Mouse (Mus musculus): ENCODE data around the gene Notch2. TPM values are rescaled to one million over a fixed set of nuclear protein-coding genes. Genes with fewer than 3 reads are reported as not detected.
A peak's percentile ranks its signal among the peaks of the same experiment; 100 is the strongest.

Notch2 gene
- polyA plus RNA-seq, 1 experiment from 2014 or later, result 20.8 TPM

DNA sequence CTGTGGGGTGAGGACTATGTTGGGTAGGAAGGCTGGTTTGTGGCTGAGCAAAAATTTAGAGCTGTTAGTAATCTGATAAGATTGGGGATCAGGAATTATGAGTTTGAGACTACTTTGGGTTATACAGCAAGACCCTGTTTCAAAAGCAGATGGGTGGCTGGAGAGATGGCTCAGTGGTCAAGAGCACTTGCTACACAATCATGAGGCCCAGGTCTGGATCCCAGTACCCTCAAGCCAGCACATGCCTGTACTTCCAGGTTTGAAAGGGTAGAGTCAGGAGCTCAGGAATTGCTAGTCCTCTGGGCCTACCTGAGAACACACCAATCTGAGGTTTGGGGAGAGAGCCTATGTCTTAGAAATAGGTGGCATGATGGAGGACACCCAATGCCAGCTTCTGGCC, 140.1 kb downstream of the Notch2 start:
- no peak for DNase-seq (ENCODE audit: low spot score)
- Histone ChIP-seq H3K4me3 (ENCODE audit: low read depth, low read length) (no peak overlapping the region), H3K4me1 (replicated peaks; ENCODE audit: control insufficient read depth, insufficient read depth, low read length) (no peaks in the 10 kb centered on the region), H3K9ac (ENCODE audit: low read depth, low read length) (no peak overlapping the region), H3K27ac (ENCODE audit: low read depth, low read length) (no peak overlapping the region), H3K36me3 (ENCODE audit: control insufficient read depth, insufficient read depth, low read length) (no peaks in the 10 kb centered on the region), H3K9me3 (ENCODE audit: control insufficient read depth, low read length) (no peaks in the 10 kb centered on the region), H3K4me2 (replicated peaks; ENCODE audit: low read depth, low read length) (no peak overlapping the region), H3K27me3 (ENCODE audit: control insufficient read depth, insufficient read depth, low read length) (no peaks in the 10 kb centered on the region)
- no peak for ATAC-seq (ENCODE audit: low FRiP score)

- Histone ChIP-seq H3K4me3 (ENCODE audit: low read depth, low read length) (no peak overlapping the region), H3K9me3 (ENCODE audit: control insufficient read depth, low read length) (no peaks in the 10 kb centered on the region), H3K36me3 (ENCODE audit: control insufficient read depth, insufficient read depth, low read length) (no peaks in the 10 kb centered on the region), H3K27ac (ENCODE audit: low read depth, low read length) (no peak overlapping the region), H3K9ac (ENCODE audit: low read depth, low read length) (no peak overlapping the region), H3K4me1 (replicated peaks; ENCODE audit: control insufficient read depth, insufficient read depth, low read length) (no peaks in the 10 kb centered on the region), H3K27me3 (ENCODE audit: control insufficient read depth, insufficient read depth, low read length) (no peaks in the 10 kb centered on the region), H3K4me2 (replicated peaks; ENCODE audit: low read depth, low read length) (no peak overlapping the region)
- ATAC-seq (ENCODE audit: low FRiP score), result no peak
- DNase-seq (ENCODE audit: low spot score), result no peak
- WGBS, result 41% methylated on average over 4 of the region's 4 CpGs
These were observed 142.8 kb downstream of the Notch2 start for GRCm38 (mm10) chr3:98156158-98156557.

- Histone ChIP-seq H3K9ac (ENCODE audit: low read depth, low read length) (no peak overlapping the region), H3K27ac (ENCODE audit: low read depth, low read length) (no peak overlapping the region), H3K36me3 (ENCODE audit: control insufficient read depth, insufficient read depth, low read length) (no peaks in the 10 kb centered on the region), H3K9me3 (ENCODE audit: control insufficient read depth, low read length) (no peaks in the 10 kb centered on the region), H3K4me2 (replicated peaks; ENCODE audit: low read depth, low read length) (no peak overlapping the region), H3K27me3 (ENCODE audit: control insufficient read depth, insufficient read depth, low read length) (no peaks in the 10 kb centered on the region), H3K4me3 (ENCODE audit: low read depth, low read length) (no peak overlapping the region), H3K4me1 (replicated peaks; ENCODE audit: control insufficient read depth, insufficient read depth, low read length) (no peaks in the 10 kb centered on the region)
- 81% methylated on average over 2 of the region's 2 CpGs for WGBS
- DNase-seq (ENCODE audit: low spot score) (no peak), ATAC-seq (ENCODE audit: low FRiP score) (no peak)
These were observed 143.7 kb downstream of the Notch2 start for GRCm38 (mm10) chr3:98157073-98157472.

DNA sequence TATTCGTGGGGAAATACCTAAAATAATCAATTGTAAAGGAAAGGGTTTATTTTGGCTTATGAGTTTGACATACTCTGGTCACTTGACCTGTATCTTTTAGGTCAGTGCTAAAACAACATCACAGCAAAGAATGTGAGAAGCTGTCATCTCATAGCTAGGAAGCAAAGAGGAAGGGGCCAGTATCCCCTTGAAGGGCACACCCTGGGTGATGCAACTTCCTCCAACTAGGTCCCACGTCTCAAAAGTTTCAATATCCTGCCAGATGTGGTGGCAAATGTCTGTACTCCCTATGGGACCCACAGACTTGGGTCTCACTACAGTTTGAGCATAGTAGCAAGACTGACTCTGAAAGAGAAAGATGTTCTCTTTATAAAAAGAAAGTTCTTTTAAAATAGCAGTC, 144.3 kb downstream of the Notch2 start:
- ATAC-seq (ENCODE audit: low FRiP score) (no peak), DNase-seq (ENCODE audit: low spot score) (no peak)
- Histone ChIP-seq H3K9ac (ENCODE audit: low read depth, low read length) (no peak overlapping the region), H3K36me3 (ENCODE audit: control insufficient read depth, insufficient read depth, low read length) (no peaks in the 10 kb centered on the region), H3K4me1 (replicated peaks; ENCODE audit: control insufficient read depth, insufficient read depth, low read length) (no peaks in the 10 kb centered on the region), H3K9me3 (ENCODE audit: control insufficient read depth, low read length) (no peaks in the 10 kb centered on the region), H3K4me2 (replicated peaks; ENCODE audit: low read depth, low read length) (no peak overlapping the region), H3K4me3 (ENCODE audit: low read depth, low read length) (no peak overlapping the region), H3K27me3 (ENCODE audit: control insufficient read depth, insufficient read depth, low read length) (no peaks in the 10 kb centered on the region), H3K27ac (ENCODE audit: low read depth, low read length) (no peak overlapping the region)
- WGBS, result 68% methylated on average over 2 of the region's 2 CpGs

DNA sequence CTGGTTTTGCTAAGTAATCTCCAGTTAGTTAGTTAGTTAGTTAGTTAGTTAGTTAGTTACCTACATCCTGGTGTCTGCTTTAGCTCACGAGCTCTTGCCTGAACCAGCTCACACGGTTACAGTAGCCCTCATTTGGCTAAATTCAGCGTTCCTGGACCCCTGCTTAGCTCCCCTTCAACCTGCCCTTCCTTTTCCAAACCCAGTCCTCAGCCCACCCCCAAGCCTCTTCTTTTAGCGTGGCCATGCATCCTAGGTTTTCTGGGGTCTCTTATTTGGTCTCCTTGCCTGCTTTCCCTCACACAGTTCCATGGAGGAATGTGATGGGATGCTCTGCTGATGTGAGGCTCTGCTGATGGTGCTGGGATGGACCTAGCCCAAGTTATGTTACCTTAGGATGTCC, 145.3 kb downstream of the Notch2 start:
- Histone ChIP-seq H3K9ac (ENCODE audit: low read depth, low read length) (no peak overlapping the region), H3K27ac (ENCODE audit: low read depth, low read length) (no peak overlapping the region), H3K36me3 (ENCODE audit: control insufficient read depth, insufficient read depth, low read length) (no peaks in the 10 kb centered on the region), H3K9me3 (ENCODE audit: control insufficient read depth, low read length) (no peaks in the 10 kb centered on the region), H3K4me2 (replicated peaks; ENCODE audit: low read depth, low read length) (no peak overlapping the region), H3K4me1 (replicated peaks; ENCODE audit: control insufficient read depth, insufficient read depth, low read length) (no peaks in the 10 kb centered on the region), H3K27me3 (ENCODE audit: control insufficient read depth, insufficient read depth, low read length) (no peaks in the 10 kb centered on the region), H3K4me3 (ENCODE audit: low read depth, low read length) (no peak overlapping the region)
- DNase-seq (ENCODE audit: low spot score) (no peak), ATAC-seq (ENCODE audit: low FRiP score) (no peak)
- 75% methylated on average over 4 of the region's 4 CpGs for WGBS

DNA sequence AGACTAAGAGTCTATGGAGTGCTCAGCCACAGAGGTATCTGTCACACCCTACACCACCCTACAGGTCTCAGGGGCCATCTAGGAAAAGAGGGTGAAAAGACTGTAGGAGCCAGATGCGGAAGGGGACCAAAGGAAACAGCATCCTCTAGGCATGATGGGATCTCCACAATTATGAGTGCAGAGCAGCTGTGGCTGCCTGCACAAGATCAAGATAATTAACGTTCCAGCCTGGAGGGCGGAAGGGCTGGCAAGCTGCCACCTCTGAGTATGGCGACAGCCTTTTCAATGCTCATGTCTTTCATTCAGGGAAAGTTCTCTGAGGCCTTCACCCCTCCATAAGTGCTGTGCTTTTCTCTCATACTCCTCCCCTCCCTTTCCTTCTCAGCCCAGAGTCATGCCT, 146.0 kb downstream of the Notch2 start:
- no peaks in the 10 kb centered on the region for H3K4me1 ChIP-seq (replicated peaks; ENCODE audit: control insufficient read depth, insufficient read depth, low read length)
- H3K9me3 ChIP-seq (ENCODE audit: control insufficient read depth, low read length), result no peaks in the 10 kb centered on the region
- no peak overlapping the region for H3K9ac ChIP-seq (ENCODE audit: low read depth, low read length)
- DNase-seq (ENCODE audit: low spot score), result peak; percentile 18
- ATAC-seq (ENCODE audit: low FRiP score), result no peak
- no peak overlapping the region for H3K27ac ChIP-seq (ENCODE audit: low read depth, low read length)
- no peaks in the 10 kb centered on the region for H3K27me3 ChIP-seq (ENCODE audit: control insufficient read depth, insufficient read depth, low read length)
- no peak overlapping the region for H3K4me2 ChIP-seq (replicated peaks; ENCODE audit: low read depth, low read length)
- H3K4me3 ChIP-seq (ENCODE audit: low read depth, low read length), result no peak overlapping the region
- 64% methylated on average over 4 of the region's 4 CpGs for WGBS
- no peaks in the 10 kb centered on the region for H3K36me3 ChIP-seq (ENCODE audit: control insufficient read depth, insufficient read depth, low read length)

DNA sequence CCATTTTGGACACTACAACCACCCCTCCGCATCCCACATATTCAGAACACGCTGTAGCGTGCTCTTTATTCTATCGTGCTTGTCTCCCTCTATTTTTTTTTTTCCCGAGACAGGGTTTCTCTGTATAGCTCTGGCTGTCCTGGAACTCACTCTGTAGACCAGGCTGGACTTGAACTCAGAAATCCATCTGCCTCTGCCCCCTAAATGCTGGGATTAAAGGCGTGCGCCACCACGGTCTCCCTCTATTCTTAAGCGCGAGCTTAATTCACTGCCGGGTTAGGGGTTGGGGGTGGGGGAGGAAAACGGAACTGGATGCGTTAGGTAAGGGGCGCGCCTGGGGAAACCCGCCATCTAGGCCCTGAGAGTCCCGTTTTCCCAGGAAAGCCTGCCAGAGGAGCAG, 147.0 kb downstream of the Notch2 start, which contains the start of gene Adam30:
Gene Adam30, plus strand, starts transcription at position 301 of the 400 bp plus-strand sequence.
- DNase-seq (ENCODE audit: low spot score) (no peak), ATAC-seq (ENCODE audit: low FRiP score) (no peak)
- Histone ChIP-seq H3K9ac (ENCODE audit: low read depth, low read length) (no peak within 1 kb of the TSS), H3K9me3 (ENCODE audit: control insufficient read depth, low read length) (no peaks in the 10 kb centered on the region), H3K4me2 (replicated peaks; ENCODE audit: low read depth, low read length) (no peak within 1 kb of the TSS), H3K36me3 (ENCODE audit: control insufficient read depth, insufficient read depth, low read length) (no peaks in the 10 kb centered on the region), H3K4me3 (ENCODE audit: low read depth, low read length) (no peak within 1 kb of the TSS), H3K27me3 (ENCODE audit: control insufficient read depth, insufficient read depth, low read length) (no peaks in the 10 kb centered on the region), H3K27ac (ENCODE audit: low read depth, low read length) (no peak within 1 kb of the TSS), H3K4me1 (replicated peaks; ENCODE audit: control insufficient read depth, insufficient read depth, low read length) (no peaks in the 10 kb centered on the region)
- WGBS, result 85% methylated on average over 17 of the region's 17 CpGs

- ATAC-seq (ENCODE audit: low FRiP score) (no peak), DNase-seq (ENCODE audit: low spot score) (no peak)
- no peak overlapping the region for H3K9ac ChIP-seq (ENCODE audit: low read depth, low read length)
- no peaks in the 10 kb centered on the region for H3K4me1 ChIP-seq (replicated peaks; ENCODE audit: control insufficient read depth, insufficient read depth, low read length)
- H3K36me3 ChIP-seq (ENCODE audit: control insufficient read depth, insufficient read depth, low read length), result no peaks in the 10 kb centered on the region
- H3K4me2 ChIP-seq (replicated peaks; ENCODE audit: low read depth, low read length), result no peak overlapping the region
- 84% methylated on average over 4 of the region's 4 CpGs for WGBS
- no peak overlapping the region for H3K27ac ChIP-seq (ENCODE audit: low read depth, low read length)
- H3K9me3 ChIP-seq (ENCODE audit: control insufficient read depth, low read length), result no peaks in the 10 kb centered on the region
- no peaks in the 10 kb centered on the region for H3K27me3 ChIP-seq (ENCODE audit: control insufficient read depth, insufficient read depth, low read length)
- no peak overlapping the region for H3K4me3 ChIP-seq (ENCODE audit: low read depth, low read length)
These were observed 165.0 kb downstream of the Notch2 start for GRCm38 (mm10) chr3:98178340-98178739.

DNA sequence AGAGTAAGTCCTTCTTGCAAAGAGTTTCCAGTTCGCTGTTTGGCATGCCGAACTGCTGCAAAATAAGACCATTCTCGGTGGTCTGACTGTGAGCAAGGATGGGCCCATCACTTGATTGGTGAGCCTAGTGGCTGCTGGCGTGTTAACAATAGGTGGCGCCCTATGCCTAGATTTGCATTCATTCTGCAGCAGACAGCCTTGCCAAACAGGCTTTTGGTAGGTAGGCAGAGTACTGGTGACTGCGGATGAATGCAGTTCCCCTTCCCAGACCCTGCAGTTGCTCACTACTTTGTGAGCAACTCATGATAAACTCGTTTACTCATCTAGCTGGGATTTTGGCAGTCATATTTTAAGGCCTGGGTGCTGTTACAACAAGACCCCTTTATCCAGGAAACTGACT, 167.5 kb downstream of the Notch2 start:
- H3K36me3 ChIP-seq (ENCODE audit: control insufficient read depth, insufficient read depth, low read length), result no peaks in the 10 kb centered on the region
- H3K4me1 ChIP-seq (replicated peaks; ENCODE audit: control insufficient read depth, insufficient read depth, low read length), result no peaks in the 10 kb centered on the region
- ATAC-seq (ENCODE audit: low FRiP score), result no peak
- H3K9ac ChIP-seq (ENCODE audit: low read depth, low read length), result no peak overlapping the region
- H3K9me3 ChIP-seq (ENCODE audit: control insufficient read depth, low read length), result no peaks in the 10 kb centered on the region
- peak; percentile 67 for DNase-seq (ENCODE audit: low spot score)
- no peak overlapping the region for H3K4me2 ChIP-seq (replicated peaks; ENCODE audit: low read depth, low read length)
- no peak overlapping the region for H3K27ac ChIP-seq (ENCODE audit: low read depth, low read length)
- H3K27me3 ChIP-seq (ENCODE audit: control insufficient read depth, insufficient read depth, low read length), result no peaks in the 10 kb centered on the region
- no peak overlapping the region for H3K4me3 ChIP-seq (ENCODE audit: low read depth, low read length)
- 25% methylated on average over 7 of the region's 7 CpGs for WGBS

All from hindbrain, embryonic 11.5 days (tissue).